Mouse (Mus musculus): ENCODE measurements around the gene Calhm2. TPM values are rescaled to one million over a fixed set of nuclear protein-coding genes. Genes with fewer than 3 reads are reported as not detected.

Gene Calhm2
- total and polyA plus RNA-seq, 2 experiments from 2014 or later, result 3.5 to 6.8 TPM

GRCm38 (mm10) chr19:47163176-47163744 lies 25.2 kb upstream of the Calhm2 start:
- DNase-seq (ENCODE audit: low spot score), result no peak
- H3K4me3 ChIP-seq (ENCODE audit: low read depth, low read length), result no peak overlapping the region
- H3K9ac ChIP-seq (replicated peaks; ENCODE audit: low read depth, low read length), result no peak overlapping the region
- WGBS, result 87% methylated on average over 6 of the region's 6 CpGs
- H3K4me2 ChIP-seq (ENCODE audit: low read depth, low read length), result no peak overlapping the region
- no peak for ATAC-seq (ENCODE audit: insufficient read depth, low read depth)
- TF ChIP-seq CTCF (IDR thresholded peaks at IDR 0.05; ENCODE audit: low read depth) (no peak), EP300 (IDR thresholded peaks at IDR 0.05; ENCODE audit: low read depth) (no peak)
- no peaks in the 10 kb centered on the region for H3K36me3 ChIP-seq (replicated peaks; ENCODE audit: control insufficient read depth, insufficient read depth, low read length)
- no peaks in the 10 kb centered on the region for H3K4me1 ChIP-seq (ENCODE audit: control insufficient read depth, insufficient read depth)
- H3K27ac ChIP-seq (ENCODE audit: low read depth), result no peak overlapping the region
- H3K27me3 ChIP-seq (ENCODE audit: control insufficient read depth, insufficient read depth, low read length), result no peaks in the 10 kb centered on the region
- no peaks in the 10 kb centered on the region for H3K9me3 ChIP-seq (replicated peaks; ENCODE audit: control insufficient read depth, low read length)

GRCm38 (mm10) chr19:47161669-47162068 lies 23.6 kb upstream of the Calhm2 start:
- TF ChIP-seq CTCF (IDR thresholded peaks at IDR 0.05; ENCODE audit: low read depth) (no peak), EP300 (IDR thresholded peaks at IDR 0.05; ENCODE audit: low read depth) (no peak)
- no peaks in the 10 kb centered on the region for H3K36me3 ChIP-seq (replicated peaks; ENCODE audit: control insufficient read depth, insufficient read depth, low read length)
- H3K9ac ChIP-seq (replicated peaks; ENCODE audit: low read depth, low read length), result no peak overlapping the region
- 59% methylated on average over 4 of the region's 4 CpGs for WGBS
- DNase-seq (ENCODE audit: low spot score) (no peak), ATAC-seq (ENCODE audit: insufficient read depth, low read depth) (no peak)
- no peak overlapping the region for H3K4me3 ChIP-seq (ENCODE audit: low read depth, low read length)
- H3K27ac ChIP-seq (ENCODE audit: low read depth), result no peak overlapping the region
- no peak overlapping the region for H3K4me2 ChIP-seq (ENCODE audit: low read depth, low read length)
- no peaks in the 10 kb centered on the region for H3K9me3 ChIP-seq (replicated peaks; ENCODE audit: control insufficient read depth, low read length)
- H3K4me1 ChIP-seq (ENCODE audit: control insufficient read depth, insufficient read depth), result no peaks in the 10 kb centered on the region
- no peaks in the 10 kb centered on the region for H3K27me3 ChIP-seq (ENCODE audit: control insufficient read depth, insufficient read depth, low read length)

GRCm38 (mm10) chr19:47157664-47158063 lies 19.6 kb upstream of the Calhm2 start, which contains the start of gene Calhm3:
Gene Calhm3 (minus strand): TSS chr19:47157764.
- no peaks in the 10 kb centered on the region for H3K9me3 ChIP-seq (replicated peaks; ENCODE audit: control insufficient read depth, low read length)
- DNase-seq (ENCODE audit: low spot score) (no peak), ATAC-seq (ENCODE audit: insufficient read depth, low read depth) (no peak)
- H3K4me2 ChIP-seq (ENCODE audit: low read depth, low read length), result no peak within 1 kb of the TSS
- 67% methylated on average over 11 of the region's 11 CpGs for WGBS
- TF ChIP-seq EP300 (IDR thresholded peaks at IDR 0.05; ENCODE audit: low read depth) (no peak), CTCF (IDR thresholded peaks at IDR 0.05; ENCODE audit: low read depth) (no peak)
- no peak within 1 kb of the TSS for H3K9ac ChIP-seq (replicated peaks; ENCODE audit: low read depth, low read length)
- no peak within 1 kb of the TSS for H3K27ac ChIP-seq (ENCODE audit: low read depth)
- H3K4me3 ChIP-seq (ENCODE audit: low read depth, low read length), result no peak within 1 kb of the TSS
- no peaks in the 10 kb centered on the region for H3K36me3 ChIP-seq (replicated peaks; ENCODE audit: control insufficient read depth, insufficient read depth, low read length)
- H3K27me3 ChIP-seq (ENCODE audit: control insufficient read depth, insufficient read depth, low read length), result no peaks in the 10 kb centered on the region
- H3K4me1 ChIP-seq (ENCODE audit: control insufficient read depth, insufficient read depth), result no peaks in the 10 kb centered on the region

- DNase-seq (ENCODE audit: low spot score) (no peak), ATAC-seq (ENCODE audit: insufficient read depth, low read depth) (no peak)
- TF ChIP-seq CTCF (IDR thresholded peaks at IDR 0.05; ENCODE audit: low read depth) (no peak), EP300 (IDR thresholded peaks at IDR 0.05; ENCODE audit: low read depth) (no peak)
- Histone ChIP-seq H3K4me3 (ENCODE audit: low read depth, low read length) (no peak overlapping the region), H3K4me2 (ENCODE audit: low read depth, low read length) (no peak overlapping the region), H3K9me3 (replicated peaks; ENCODE audit: control insufficient read depth, low read length) (no peaks in the 10 kb centered on the region), H3K27me3 (ENCODE audit: control insufficient read depth, insufficient read depth, low read length) (0 out of 2 replicates have a peak, but pooled peaks cover 6% of the 10 kb centered on the region), H3K9ac (replicated peaks; ENCODE audit: low read depth, low read length) (no peak overlapping the region), H3K36me3 (replicated peaks; ENCODE audit: control insufficient read depth, insufficient read depth, low read length) (no peaks in the 10 kb centered on the region), H3K4me1 (ENCODE audit: control insufficient read depth, insufficient read depth) (peaks cover 13% of the 10 kb centered on the region; the same call in 1 of the 2 replicates), H3K27ac (ENCODE audit: low read depth) (no peak overlapping the region)
- WGBS, result 86% methylated on average over 7 of the region's 7 CpGs
Observed at GRCm38 (mm10) chr19:47153767-47154166, 15.7 kb upstream of the Calhm2 start.

- DNase-seq (ENCODE audit: low spot score), result no peak
- TF ChIP-seq EP300 (IDR thresholded peaks at IDR 0.05; ENCODE audit: low read depth) (no peak), CTCF (IDR thresholded peaks at IDR 0.05; ENCODE audit: low read depth) (no peak)
- no peak for ATAC-seq (ENCODE audit: insufficient read depth, low read depth)
- Histone ChIP-seq H3K27ac (ENCODE audit: low read depth) (no peak overlapping the region), H3K27me3 (ENCODE audit: control insufficient read depth, insufficient read depth, low read length) (0 out of 2 replicates have a peak, but pooled peaks cover 6% of the 10 kb centered on the region), H3K4me1 (ENCODE audit: control insufficient read depth, insufficient read depth) (peaks cover 13% of the 10 kb centered on the region; the same call in 1 of the 2 replicates), H3K4me2 (ENCODE audit: low read depth, low read length) (peak overlapping the region; percentile 49), H3K36me3 (replicated peaks; ENCODE audit: control insufficient read depth, insufficient read depth, low read length) (no peaks in the 10 kb centered on the region), H3K4me3 (ENCODE audit: low read depth, low read length) (no peak overlapping the region), H3K9me3 (replicated peaks; ENCODE audit: control insufficient read depth, low read length) (no peaks in the 10 kb centered on the region), H3K9ac (replicated peaks; ENCODE audit: low read depth, low read length) (no peak overlapping the region)
- WGBS, result 54% methylated on average over 12 of the region's 12 CpGs
Observed at GRCm38 (mm10) chr19:47152062-47152369, 13.9 kb upstream of the Calhm2 start.

Data from heart, postnatal 0 days (tissue).